In genomic region chr11:118737821-118738220, GRCm38 (mm10) we compare ENCODE assay signal across 13 mouse cellular contexts.
DNase-seq lines count a peak whose midpoint lies in the region; ATAC-seq and TF ChIP-seq lines count a peak whose summit lies in the region.
"Had no signal": no experiment of that assay in that cellular context is flagged by ENCODE, and none has a peak within 500 bp of the region (broad histone marks: within the 10 kb centered on the region; RNA-seq: fewer than 3 reads in every experiment).

No protein-coding gene starts in this region.

- no peaks in the 10 kb centered on the region for H3K27me3 ChIP-seq in liver, embryonic 14.5 days (ENCODE audit: control insufficient read depth, insufficient read depth, low read length)
- H3K27me3 ChIP-seq in liver, embryonic 11.5 days (replicated peaks; ENCODE audit: control insufficient read depth, insufficient read depth, low read length): peaks cover 4% of the 10 kb centered on the region; the same call in 1 of the 2 replicates
- H3K27me3 ChIP-seq: neural tube, embryonic 13.5 days had no signal

- no peaks in the 10 kb centered on the region for H3K4me1 ChIP-seq in liver, embryonic 14.5 days (replicated peaks; ENCODE audit: control insufficient read depth in 2 of 2, insufficient read depth in 2 of 2, low read length in 1 of 2)
- no peaks in the 10 kb centered on the region for H3K4me1 ChIP-seq in liver, embryonic 11.5 days (replicated peaks; ENCODE audit: control insufficient read depth, insufficient read depth, low read length)

- peak; percentile 36 for TF ChIP-seq CTCF in gastrocnemius, adult 2 months (IDR thresholded peaks at IDR 0.05)
- TF ChIP-seq CTCF in liver, embryonic 14.5 days (IDR thresholded peaks at IDR 0.05; ENCODE audit: low read depth): 0 out of 2 replicates have a peak, but pooled peaks have one; percentile 31

- no peak for ATAC-seq in liver, embryonic 14.5 days (ENCODE audit: insufficient read depth)
- no peak for ATAC-seq in liver, embryonic 11.5 days (replicated peaks; ENCODE audit: low FRiP score)

- no peak for TF ChIP-seq EP300 in liver, embryonic 14.5 days (IDR thresholded peaks at IDR 0.05; ENCODE audit: low read depth)

- 39% methylated on average over 3 of the region's 3 CpGs for WGBS in liver, embryonic 14.5 days (ENCODE audit: insufficient replicate concordance)
- 63% methylated on average over 3 of the region's 3 CpGs for WGBS in liver, embryonic 11.5 days

- no peaks in the 10 kb centered on the region for H3K36me3 ChIP-seq in liver, embryonic 14.5 days (replicated peaks; ENCODE audit: control insufficient read depth, insufficient read depth, low read depth)
- no peaks in the 10 kb centered on the region for H3K36me3 ChIP-seq in liver, embryonic 11.5 days (ENCODE audit: control insufficient read depth, insufficient read depth, low read length)
- H3K36me3 ChIP-seq: embryonic facial prominence, embryonic 15.5 days; hindbrain, embryonic 12.5 days; limb, embryonic 12.5 days; neural tube, embryonic 13.5 days had no signal

- H3K4me2 ChIP-seq in liver, embryonic 14.5 days (ENCODE audit: low read depth): no peak overlapping the region
- no peak overlapping the region for H3K4me2 ChIP-seq in liver, embryonic 11.5 days
- H3K4me2 ChIP-seq: embryonic facial prominence, embryonic 15.5 days; hindbrain, embryonic 12.5 days; limb, embryonic 12.5 days; neural tube, embryonic 13.5 days had no signal

- DNase-seq in gastrocnemius, adult 2 months: no peak
- DNase-seq in gastrocnemius, postnatal 36 days: no peak
- no peak for DNase-seq in liver, embryonic 14.5 days (ENCODE audit: low read depth in 3 of 3, low spot score in 3 of 3)
- DNase-seq in liver, embryonic 11.5 days (ENCODE audit: low spot score): no peak
- peak; percentile 13 for DNase-seq in A20 (ENCODE audit: low read depth, low spot score)
- DNase-seq in induced T-regulatory cell, adult 2 months (ENCODE audit: low read depth): peak; percentile 44
- no peak for DNase-seq in cerebellum, postnatal 4 days (ENCODE audit: low spot score in 2 of 2)
- DNase-seq in ovary, postnatal 10 days (ENCODE audit: low spot score): no peak
- DNase-seq: kidney, adult 18-20 months had no signal

- no peak overlapping the region for H3K27ac ChIP-seq in gastrocnemius, adult 2 months
- H3K27ac ChIP-seq in liver, embryonic 14.5 days: no peak overlapping the region
- H3K27ac ChIP-seq in liver, embryonic 11.5 days (ENCODE audit: low read depth, low read length): no peak overlapping the region
- H3K27ac ChIP-seq: embryonic facial prominence, embryonic 15.5 days; hindbrain, embryonic 12.5 days; limb, embryonic 12.5 days; neural tube, embryonic 13.5 days had no signal

- H3K9me3 ChIP-seq in liver, embryonic 14.5 days (ENCODE audit: control insufficient read depth, low read length): no peaks in the 10 kb centered on the region
- H3K9me3 ChIP-seq in liver, embryonic 11.5 days (ENCODE audit: control insufficient read depth, low read length): no peaks in the 10 kb centered on the region
- H3K9me3 ChIP-seq: embryonic facial prominence, embryonic 15.5 days; hindbrain, embryonic 12.5 days; limb, embryonic 12.5 days; neural tube, embryonic 13.5 days had no signal

- intact Hi-C loops in gastrocnemius, adult 2 months (cut with DNase I): loop anchor here (2.0 kb wide), 1 partner anchor 89 kb away; no protein-coding TSS in a partner anchor
- intact Hi-C loops in gastrocnemius, postnatal 36 days (cut with DNase I): no loop called here

- no peak overlapping the region for H3K4me3 ChIP-seq in gastrocnemius, adult 2 months
- no peak overlapping the region for H3K4me3 ChIP-seq in liver, embryonic 14.5 days (ENCODE audit: insufficient read depth in 1 of 2, low read depth in 2 of 2, low read length in 2 of 2)
- H3K4me3 ChIP-seq in liver, embryonic 11.5 days (ENCODE audit: low read depth, low read length): no peak overlapping the region
- H3K4me3 ChIP-seq: embryonic facial prominence, embryonic 15.5 days; hindbrain, embryonic 12.5 days; limb, embryonic 12.5 days; neural tube, embryonic 13.5 days had no signal

- no peak overlapping the region for H3K9ac ChIP-seq in liver, embryonic 14.5 days (replicated peaks)
- H3K9ac ChIP-seq in liver, embryonic 11.5 days (ENCODE audit: low read depth, low read length): no peak overlapping the region
- H3K9ac ChIP-seq: embryonic facial prominence, embryonic 15.5 days; hindbrain, embryonic 12.5 days; limb, embryonic 12.5 days had no signal

Comparison
In these comparisons a context has a peak if more than half of its experiments do, and no peak if none do; other contexts are left out.
1. DNase-seq: peak in A20 (single experiment) and induced T-regulatory cell, adult 2 months (single experiment); none in gastrocnemius, adult 2 months (single experiment), gastrocnemius, postnatal 36 days (0 of 2), liver, embryonic 14.5 days (0 of 3), liver, embryonic 11.5 days (single experiment), cerebellum, postnatal 4 days (0 of 2) and ovary, postnatal 10 days (single experiment).